Mouse (Mus musculus) intestine, embryonic 14.5 days (tissue): Measurements from ENCODE around the gene Cltb. TPM values are rescaled to one million over a fixed set of nuclear protein-coding genes. Genes with fewer than 3 reads are reported as not detected.
A peak's percentile ranks its signal among the peaks of the same experiment; 100 is the strongest.
"Not testable (repeated sequence)": the region's sequence is repeated elsewhere in the genome, so short reads cannot be mapped to it uniquely, and the experiment has no call there.

Source experiments
- ATAC-seq: fragments of 200-750 bp; cut with Nextera tagmentation; replicated peaks from 2 replicates; pipeline ENCODE4 v1.8.0; 2017; ENCODE audit warnings: low read depth, moderate number of reproducible peaks, moderate TSS enrichment, moderate library complexity; ENCODE audit not compliant: low FRiP score, low TSS enrichment
- DNase-seq: peaks from one replicate; pipeline ENCODE4 v3.0.0-alpha.2; 2018; ENCODE audit warnings: low spot score
- H3K27ac ChIP-seq: fragments of 300-500 bp; sonication (generic); 2 replicates; pipeline ENCODE4 v1.5.1; 2014; ENCODE audit warnings: low read depth, mild to moderate bottlenecking, control low read depth
- H3K27me3 ChIP-seq: fragments of 300-500 bp; sonication (generic); replicated peaks from 2 replicates; pipeline ENCODE4 v1.6.1; 2014; ENCODE audit warnings: low read length, control low read depth; ENCODE audit not compliant: control insufficient read depth, insufficient read depth
- H3K36me3 ChIP-seq: fragments of 300-500 bp; sonication (generic); 2 replicates; pipeline ENCODE4 v1.6.1; 2014; ENCODE audit warnings: low read length, control low read depth; ENCODE audit not compliant: control insufficient read depth, insufficient read depth
- H3K4me1 ChIP-seq: fragments of 300-500 bp; sonication (generic); replicated peaks from 2 replicates; pipeline ENCODE4 v1.6.1; 2014; ENCODE audit warnings: low read length, control low read depth, mixed read lengths; ENCODE audit not compliant: control insufficient read depth, insufficient read depth
- H3K4me2 ChIP-seq: fragments of 300-500 bp; sonication (generic); 2 replicates; pipeline ENCODE4 v1.6.1; 2014; ENCODE audit warnings: low read length
- H3K4me3 ChIP-seq: fragments of 300-500 bp; sonication (generic); 2 replicates; pipeline ENCODE4 v1.5.1; 2014; ENCODE audit warnings: low read depth, low read length, control low read depth, mixed read lengths
- H3K9ac ChIP-seq: fragments of 300-500 bp; sonication (generic); 2 replicates; pipeline ENCODE4 v1.6.1; 2014; ENCODE audit warnings: mild to moderate bottlenecking, low read length
- H3K9me3 ChIP-seq: fragments of 300-500 bp; sonication (generic); 2 replicates; pipeline ENCODE4 v1.6.1; 2016; ENCODE audit warnings: low read length, control low read depth; ENCODE audit not compliant: control insufficient read depth
- WGBS: fragments of 180-500 bp; shearing (Covaris S2); extraction: QIAGEN DNeasy Blood & Tissue Kit; methylation state at CpG from one replicate; pipeline ENCODE4 v1.1.7; 2014; 5-methylcytosine and 5-hydroxymethylcytosine counted together
- polyA plus RNA-seq: library from polyadenylated mRNA; unstranded; fragments of >200 nt; fragmentation: Nextera tagmentation; extraction: Ambion mirVana; gene quantifications from 2 replicates; pipeline ENCODE4 v1.2.1, GENCODE M21; 2014

Cltb gene
- polyA plus RNA-seq, 1 experiment from 2014 or later, result 49.6 TPM

GRCm38 (mm10) chr13:54616998-54617397, 5.9 kb upstream of the Cltb start:
- DNase-seq, result no peak

GRCm38 (mm10) chr13:54616307-54616706, 5.2 kb upstream of the Cltb start:
- no peak for DNase-seq

More at GRCm38 (mm10) chr13:54616998-54617397, 5.9 kb upstream of the Cltb start:
- Histone ChIP-seq H3K4me3 (no peak overlapping the region), H3K27ac (no peak overlapping the region), H3K4me2 (no peak overlapping the region), H3K9me3 (no peaks in the 10 kb centered on the region), H3K27me3 (no peaks in the 10 kb centered on the region), H3K4me1 (0 out of 2 replicates have a peak, but pooled peaks cover 2% of the 10 kb centered on the region), H3K36me3 (no peaks in the 10 kb centered on the region), H3K9ac (no peak overlapping the region)
- WGBS, result 68% methylated on average over 6 of the region's 6 CpGs
- no peak for ATAC-seq

GRCm38 (mm10) chr13:54613141-54613540, 2.0 kb upstream of the Cltb start:
- DNase-seq, H3K4me1 ChIP-seq, H3K27me3 ChIP-seq, H3K9ac ChIP-seq, H3K4me2 ChIP-seq, H3K27ac ChIP-seq, ATAC-seq, H3K36me3 ChIP-seq, H3K9me3 ChIP-seq, H3K4me3 ChIP-seq: not testable (repeated sequence)
- 86% methylated on average over 8 of the region's 8 CpGs for WGBS

More at GRCm38 (mm10) chr13:54616307-54616706, 5.2 kb upstream of the Cltb start:
- Histone ChIP-seq H3K4me2 (no peak overlapping the region), H3K4me1 (0 out of 2 replicates have a peak, but pooled peaks cover 2% of the 10 kb centered on the region), H3K27ac (no peak overlapping the region), H3K36me3 (no peaks in the 10 kb centered on the region), H3K9ac (no peak overlapping the region), H3K27me3 (no peaks in the 10 kb centered on the region), H3K4me3 (no peak overlapping the region), H3K9me3 (no peaks in the 10 kb centered on the region)
- no peak for ATAC-seq
- 75% methylated on average over 8 of the region's 8 CpGs for WGBS

DNA sequence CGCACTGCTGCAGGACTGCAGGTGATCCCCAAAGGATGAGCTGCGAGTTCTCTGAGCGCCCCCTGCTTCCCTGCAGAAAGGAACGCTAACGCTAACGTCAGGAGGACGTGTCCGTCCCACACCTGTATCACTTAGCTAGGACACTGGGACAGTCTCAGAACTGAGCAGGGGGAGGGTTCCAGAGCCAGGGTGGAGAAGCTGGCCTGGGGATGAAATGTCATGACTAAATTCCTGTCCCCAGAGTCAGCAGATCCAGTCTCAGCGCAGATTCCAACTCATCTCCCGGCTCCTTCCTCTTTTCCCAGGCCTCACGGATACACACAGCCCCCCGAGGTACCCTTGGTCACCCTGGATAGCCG, 552 bp downstream of the Cltb start:
- 9% methylated on average over 13 of the region's 13 CpGs for WGBS
- no peaks in the 10 kb centered on the region; the same call in 1 of the 2 replicates for H3K36me3 ChIP-seq
- H3K4me2 ChIP-seq, result peak overlapping the region; percentile 91
- H3K4me1 ChIP-seq, result peaks cover 7% of the 10 kb centered on the region; the same call in 1 of the 2 replicates
- 0 out of 2 replicates have a peak overlapping the region, but pooled peaks have one; percentile 22 for H3K27ac ChIP-seq
- peak; percentile 74 for DNase-seq
- H3K27me3 ChIP-seq, result no peaks in the 10 kb centered on the region
- H3K9ac ChIP-seq, result peak overlapping the region; percentile 79
- no peak for ATAC-seq
- peak overlapping the region; percentile 68 for H3K4me3 ChIP-seq
- no peaks in the 10 kb centered on the region for H3K9me3 ChIP-seq

GRCm38 (mm10) chr13:54609301-54609700, 1.8 kb downstream of the Cltb start:
- no peak overlapping the region for H3K9ac ChIP-seq
- DNase-seq (no peak), ATAC-seq (no peak)
- H3K9me3 ChIP-seq, result no peaks in the 10 kb centered on the region
- peaks cover 7% of the 10 kb centered on the region; the same call in 1 of the 2 replicates for H3K4me1 ChIP-seq
- peaks cover 3% of the 10 kb centered on the region; the same call in 1 of the 2 replicates for H3K36me3 ChIP-seq
- no peak overlapping the region for H3K27ac ChIP-seq
- no peak overlapping the region for H3K4me3 ChIP-seq
- no peak overlapping the region for H3K4me2 ChIP-seq
- WGBS, result 24% methylated on average over 1 of the region's 1 CpGs
- H3K27me3 ChIP-seq, result no peaks in the 10 kb centered on the region

DNA sequence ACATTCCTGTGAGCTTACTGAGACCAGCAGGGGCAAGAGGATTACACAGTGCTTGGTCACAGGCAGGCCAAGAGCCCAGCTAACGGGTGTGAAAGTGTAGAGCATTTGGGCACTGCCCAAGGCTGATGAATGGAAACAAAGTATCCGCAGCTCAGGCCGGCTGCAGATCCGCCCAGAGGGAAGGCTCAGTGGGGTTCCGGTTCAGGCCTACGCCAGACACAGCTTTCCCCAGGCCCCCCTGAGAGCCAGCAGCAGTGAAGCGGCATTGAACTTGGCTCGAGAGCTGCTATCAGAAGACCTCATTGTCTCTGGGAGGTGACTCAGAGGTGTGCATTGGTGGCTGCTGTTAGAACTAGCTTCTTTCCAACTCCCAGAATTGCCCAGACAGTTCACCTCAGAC, 2.5 kb downstream of the Cltb start:
- no peaks in the 10 kb centered on the region for H3K9me3 ChIP-seq
- H3K9ac ChIP-seq, result no peak overlapping the region
- H3K36me3 ChIP-seq, result peaks cover 3% of the 10 kb centered on the region; the same call in 1 of the 2 replicates
- DNase-seq, result no peak
- no peaks in the 10 kb centered on the region for H3K27me3 ChIP-seq
- H3K4me2 ChIP-seq, result no peak overlapping the region
- no peak overlapping the region for H3K27ac ChIP-seq
- no peak for ATAC-seq
- H3K4me1 ChIP-seq, result peaks cover 7% of the 10 kb centered on the region; the same call in 1 of the 2 replicates
- H3K4me3 ChIP-seq, result no peak overlapping the region
- WGBS, result 37% methylated on average over 8 of the region's 8 CpGs

DNA sequence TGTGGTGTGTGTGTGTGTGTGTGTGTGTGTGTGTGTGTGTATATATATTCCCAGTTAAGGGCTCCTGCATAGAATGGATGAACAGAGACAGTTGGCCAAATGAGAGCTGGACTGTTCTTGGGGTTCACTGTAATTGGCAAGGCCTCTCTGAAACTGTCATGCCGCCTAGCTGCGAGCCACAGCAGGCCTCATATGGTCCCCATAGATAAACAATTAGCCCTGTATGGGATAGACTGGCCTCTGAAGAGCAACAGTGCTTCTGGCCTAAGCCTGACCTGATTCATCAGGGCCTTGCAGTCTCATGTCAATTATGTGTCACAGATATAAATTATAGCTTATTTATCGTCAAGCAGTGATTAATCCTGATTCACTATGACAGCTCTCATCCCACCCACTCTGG, 3.1 kb downstream of the Cltb start:
- ATAC-seq (no peak), DNase-seq (no peak)
- Histone ChIP-seq H3K4me2 (no peak overlapping the region), H3K36me3 (peaks cover 3% of the 10 kb centered on the region; the same call in 1 of the 2 replicates), H3K27ac (no peak overlapping the region), H3K4me3 (no peak overlapping the region), H3K9me3 (no peaks in the 10 kb centered on the region), H3K9ac (no peak overlapping the region), H3K4me1 (peaks cover 7% of the 10 kb centered on the region; the same call in 1 of the 2 replicates), H3K27me3 (no peaks in the 10 kb centered on the region)
- 53% methylated on average over 3 of the region's 3 CpGs for WGBS

- no peaks in the 10 kb centered on the region for H3K9me3 ChIP-seq
- DNase-seq (no peak), ATAC-seq (no peak)
- WGBS, result 59% methylated on average over 5 of the region's 5 CpGs
- H3K4me1 ChIP-seq, result peaks cover 7% of the 10 kb centered on the region; the same call in 1 of the 2 replicates
- H3K36me3 ChIP-seq, result peaks cover 3% of the 10 kb centered on the region; the same call in 1 of the 2 replicates
- no peak overlapping the region for H3K9ac ChIP-seq
- H3K4me2 ChIP-seq, result no peak overlapping the region
- no peak overlapping the region for H3K4me3 ChIP-seq
- no peaks in the 10 kb centered on the region for H3K27me3 ChIP-seq
- H3K27ac ChIP-seq, result no peak overlapping the region
Measured at GRCm38 (mm10) chr13:54607204-54607603, 3.9 kb downstream of the Cltb start.

- DNase-seq (no peak), ATAC-seq (no peak)
- H3K27ac ChIP-seq, result no peak overlapping the region
- peaks cover 3% of the 10 kb centered on the region; the same call in 1 of the 2 replicates for H3K36me3 ChIP-seq
- H3K9ac ChIP-seq, result no peak overlapping the region
- H3K9me3 ChIP-seq, result no peaks in the 10 kb centered on the region
- WGBS, result 68% methylated on average over 5 of the region's 5 CpGs
- peaks cover 2% of the 10 kb centered on the region; the same call in 1 of the 2 replicates for H3K4me1 ChIP-seq
- no peak overlapping the region for H3K4me3 ChIP-seq
- H3K4me2 ChIP-seq, result no peak overlapping the region
- no peaks in the 10 kb centered on the region for H3K27me3 ChIP-seq
Measured at GRCm38 (mm10) chr13:54605426-54605825, 5.7 kb downstream of the Cltb start.
